Mouse (Mus musculus) intestine, embryonic 14.5 days (tissue): ENCODE data around the gene B3gnt6. TPM values are rescaled to one million over a fixed set of nuclear protein-coding genes. Genes with fewer than 3 reads are reported as not detected.
"Not testable (repeated sequence)": the region's sequence is repeated elsewhere in the genome, so short reads cannot be mapped to it uniquely, and the experiment has no call there.

Experiments used
- ATAC-seq: fragments of 200-750 bp; cut with Nextera tagmentation; replicated peaks from 2 replicates; pipeline ENCODE4 v1.8.0; 2017; ENCODE audit warnings: low read depth, moderate number of reproducible peaks, moderate TSS enrichment, moderate library complexity; ENCODE audit not compliant: low FRiP score, low TSS enrichment
- DNase-seq: peaks from one replicate; pipeline ENCODE4 v3.0.0-alpha.2; 2018; ENCODE audit warnings: low spot score
- H3K27ac ChIP-seq: fragments of 300-500 bp; sonication (generic); 2 replicates; pipeline ENCODE4 v1.5.1; 2014; ENCODE audit warnings: low read depth, mild to moderate bottlenecking, control low read depth
- H3K27me3 ChIP-seq: fragments of 300-500 bp; sonication (generic); replicated peaks from 2 replicates; pipeline ENCODE4 v1.6.1; 2014; ENCODE audit warnings: low read length, control low read depth; ENCODE audit not compliant: control insufficient read depth, insufficient read depth
- H3K36me3 ChIP-seq: fragments of 300-500 bp; sonication (generic); 2 replicates; pipeline ENCODE4 v1.6.1; 2014; ENCODE audit warnings: low read length, control low read depth; ENCODE audit not compliant: control insufficient read depth, insufficient read depth
- H3K4me1 ChIP-seq: fragments of 300-500 bp; sonication (generic); replicated peaks from 2 replicates; pipeline ENCODE4 v1.6.1; 2014; ENCODE audit warnings: low read length, control low read depth, mixed read lengths; ENCODE audit not compliant: control insufficient read depth, insufficient read depth
- H3K4me2 ChIP-seq: fragments of 300-500 bp; sonication (generic); 2 replicates; pipeline ENCODE4 v1.6.1; 2014; ENCODE audit warnings: low read length
- H3K4me3 ChIP-seq: fragments of 300-500 bp; sonication (generic); 2 replicates; pipeline ENCODE4 v1.5.1; 2014; ENCODE audit warnings: low read depth, low read length, control low read depth, mixed read lengths
- H3K9ac ChIP-seq: fragments of 300-500 bp; sonication (generic); 2 replicates; pipeline ENCODE4 v1.6.1; 2014; ENCODE audit warnings: mild to moderate bottlenecking, low read length
- H3K9me3 ChIP-seq: fragments of 300-500 bp; sonication (generic); 2 replicates; pipeline ENCODE4 v1.6.1; 2016; ENCODE audit warnings: low read length, control low read depth; ENCODE audit not compliant: control insufficient read depth
- WGBS: fragments of 180-500 bp; shearing (Covaris S2); extraction: QIAGEN DNeasy Blood & Tissue Kit; methylation state at CpG from one replicate; pipeline ENCODE4 v1.1.7; 2014; 5-methylcytosine and 5-hydroxymethylcytosine counted together
- polyA plus RNA-seq: library from polyadenylated mRNA; unstranded; fragments of >200 nt; fragmentation: Nextera tagmentation; extraction: Ambion mirVana; gene quantifications from 2 replicates; pipeline ENCODE4 v1.2.1, GENCODE M21; 2014

B3gnt6 gene
- polyA plus RNA-seq, 1 experiment from 2014 or later, result not detected

- H3K27me3 ChIP-seq, result peaks cover 45% of the 10 kb centered on the region
- ATAC-seq (peak; percentile 44), DNase-seq (peak; percentile 76)
- 2% methylated on average over 61 of the region's 61 CpGs for WGBS
- peak overlapping the region; percentile 63 for H3K4me2 ChIP-seq
- H3K4me1 ChIP-seq, result peaks cover 13% of the 10 kb centered on the region; the same call in 1 of the 2 replicates
- no peak overlapping the region for H3K27ac ChIP-seq
- H3K36me3 ChIP-seq, result no peaks in the 10 kb centered on the region
- H3K9ac ChIP-seq, result no peak overlapping the region
- H3K9me3 ChIP-seq, result no peaks in the 10 kb centered on the region
- H3K4me3 ChIP-seq, result peak overlapping the region; percentile 36
Observed at GRCm38 (mm10) chr7:98194026-98194792, 5.1 kb downstream of the B3gnt6 start.

- Histone ChIP-seq H3K27ac (no peak overlapping the region), H3K4me1 (peaks cover 13% of the 10 kb centered on the region; the same call in 1 of the 2 replicates), H3K9me3 (no peaks in the 10 kb centered on the region), H3K4me3 (peak overlapping the region; percentile 36), H3K9ac (no peak overlapping the region), H3K27me3 (peaks cover 45% of the 10 kb centered on the region), H3K36me3 (no peaks in the 10 kb centered on the region), H3K4me2 (peak overlapping the region; percentile 63)
- peak; percentile 67 for DNase-seq
- WGBS, result 6% methylated on average over 36 of the region's 36 CpGs
- ATAC-seq, result peak; percentile 50
Observed at GRCm38 (mm10) chr7:98193515-98194025, 5.7 kb downstream of the B3gnt6 start.

- Histone ChIP-seq H3K27me3 (peaks cover 45% of the 10 kb centered on the region), H3K4me3 (no peak overlapping the region), H3K4me2 (no peak overlapping the region), H3K36me3 (no peaks in the 10 kb centered on the region), H3K27ac (no peak overlapping the region), H3K9me3 (no peaks in the 10 kb centered on the region), H3K9ac (no peak overlapping the region), H3K4me1 (peaks cover 13% of the 10 kb centered on the region; the same call in 1 of the 2 replicates)
- WGBS, result 68% methylated on average over 17 of the region's 17 CpGs
- ATAC-seq, result no peak
- DNase-seq, result no peak
Observed at GRCm38 (mm10) chr7:98191571-98192250, 7.6 kb downstream of the B3gnt6 start.

GRCm38 (mm10) chr7:98190578-98190977 is 8.7 kb downstream of the B3gnt6 start:
- WGBS, result 89% methylated on average over 1 of the region's 1 CpGs
- H3K27ac ChIP-seq, result no peak overlapping the region
- peaks cover 40% of the 10 kb centered on the region for H3K27me3 ChIP-seq
- H3K4me1 ChIP-seq, result peaks cover 13% of the 10 kb centered on the region; the same call in 1 of the 2 replicates
- H3K36me3 ChIP-seq, result no peaks in the 10 kb centered on the region
- no peak overlapping the region for H3K9ac ChIP-seq
- H3K9me3 ChIP-seq, result no peaks in the 10 kb centered on the region
- no peak overlapping the region for H3K4me3 ChIP-seq
- no peak for ATAC-seq
- no peak overlapping the region for H3K4me2 ChIP-seq
- no peak for DNase-seq

- peaks cover 13% of the 10 kb centered on the region; the same call in 1 of the 2 replicates for H3K4me1 ChIP-seq
- H3K9me3 ChIP-seq, result no peaks in the 10 kb centered on the region
- no peak overlapping the region for H3K4me3 ChIP-seq
- H3K36me3 ChIP-seq, result no peaks in the 10 kb centered on the region
- H3K27ac ChIP-seq, result no peak overlapping the region
- DNase-seq, result no peak
- no peak for ATAC-seq
- no peak overlapping the region for H3K4me2 ChIP-seq
- H3K9ac ChIP-seq, result no peak overlapping the region
- H3K27me3 ChIP-seq, result peaks cover 32% of the 10 kb centered on the region
- WGBS, result 23% methylated on average over 3 of the region's 3 CpGs
Observed at GRCm38 (mm10) chr7:98189745-98190144, 9.5 kb downstream of the B3gnt6 start.

- Histone ChIP-seq H3K9me3 (no peaks in the 10 kb centered on the region), H3K4me1 (peaks cover 4% of the 10 kb centered on the region; the same call in 1 of the 2 replicates), H3K27me3 (peaks cover 21% of the 10 kb centered on the region), H3K9ac (no peak overlapping the region), H3K4me3 (no peak overlapping the region), H3K36me3 (no peaks in the 10 kb centered on the region), H3K27ac (no peak overlapping the region), H3K4me2 (no peak overlapping the region)
- 88% methylated on average over 2 of the region's 2 CpGs for WGBS
- no peak for ATAC-seq
- DNase-seq, result no peak
Observed at GRCm38 (mm10) chr7:98188680-98189079, 10.6 kb downstream of the B3gnt6 start.

- Histone ChIP-seq H3K9ac (no peak overlapping the region), H3K4me1 (no peaks in the 10 kb centered on the region), H3K4me2 (no peak overlapping the region), H3K27ac (no peak overlapping the region), H3K4me3 (no peak overlapping the region), H3K9me3 (no peaks in the 10 kb centered on the region), H3K27me3 (peaks cover 17% of the 10 kb centered on the region), H3K36me3 (no peaks in the 10 kb centered on the region)
- ATAC-seq (no peak), DNase-seq (no peak)
- WGBS, result 83% methylated on average over 2 of the region's 2 CpGs
Observed at GRCm38 (mm10) chr7:98188238-98188637, 11.0 kb downstream of the B3gnt6 start.

GRCm38 (mm10) chr7:98187332-98187731 is 11.9 kb downstream of the B3gnt6 start:
- H3K27me3 ChIP-seq, H3K36me3 ChIP-seq, H3K27ac ChIP-seq, DNase-seq, H3K4me3 ChIP-seq, H3K9ac ChIP-seq, H3K9me3 ChIP-seq, H3K4me1 ChIP-seq, H3K4me2 ChIP-seq, ATAC-seq: not testable (repeated sequence)
- 88% methylated on average over 3 of the region's 3 CpGs for WGBS
